Mouse (Mus musculus) inflammation-experienced regulatory T-cells, adult 6 months (primary cell): ENCODE measurements around the gene Sdk2. TPM values are rescaled to one million over a fixed set of nuclear protein-coding genes. Genes with fewer than 3 reads are reported as not detected.

Experiments used
- ATAC-seq: one replicate; pipeline ENCODE4 v1.8.0; 2017
- polyA plus RNA-seq, 3 experiments: library from polyadenylated mRNA; unstranded; fragments of 100-300 nt; shearing (Covaris generic); gene quantifications; one replicate each; pipeline ENCODE4 v1.2.1; 2017

Gene Sdk2
- polyA plus RNA-seq, 3 experiments from 2014 or later: 0.08 TPM; not detected in 2

DNA sequence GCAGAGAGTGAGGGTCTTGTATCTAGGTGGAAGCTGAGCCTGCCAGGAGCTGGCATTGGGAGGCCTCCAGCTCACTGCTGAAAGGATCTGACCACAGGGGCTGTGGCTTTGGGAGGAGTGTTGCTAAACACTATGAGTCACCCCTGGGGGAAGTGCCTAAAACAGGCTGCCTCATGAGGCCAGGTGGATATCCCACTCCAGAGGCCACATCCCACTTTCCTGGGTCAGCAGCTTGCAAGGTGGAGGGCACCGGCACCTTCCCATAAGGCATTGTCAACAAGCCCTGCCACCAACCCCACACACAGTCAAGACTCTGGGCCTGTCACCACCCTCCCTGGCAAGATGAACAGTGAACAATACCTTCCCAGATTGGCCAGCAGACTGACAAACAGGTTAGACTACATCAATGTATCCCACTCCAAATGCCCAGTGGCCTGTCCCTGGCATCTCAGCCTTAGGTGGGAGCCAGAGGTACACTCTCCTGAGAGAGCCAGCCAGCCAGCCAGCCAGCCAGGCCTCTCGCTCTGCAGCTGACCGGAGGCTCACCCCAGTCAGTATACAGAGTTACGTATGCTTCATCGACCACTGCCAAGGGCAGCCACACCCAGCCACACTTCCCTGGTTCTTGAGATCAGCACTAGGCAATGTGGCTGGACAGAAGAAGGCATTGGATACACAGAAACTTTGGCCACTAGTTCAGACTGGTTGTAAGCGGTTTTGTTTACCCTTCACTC lies 333.0 kb downstream of the Sdk2 start:
- ATAC-seq: no peak

- no peak for ATAC-seq
Measured at GRCm38 (mm10) chr11:113731945-113732612, 334.8 kb downstream of the Sdk2 start.

- no peak for ATAC-seq
Measured at GRCm38 (mm10) chr11:113730879-113731278, 336.0 kb downstream of the Sdk2 start.

GRCm38 (mm10) chr11:113729917-113730316 lies 336.9 kb downstream of the Sdk2 start:
- no peak for ATAC-seq

- ATAC-seq: no peak
Measured at GRCm38 (mm10) chr11:113729239-113729638, 337.6 kb downstream of the Sdk2 start.

GRCm38 (mm10) chr11:113727992-113728391 lies 338.9 kb downstream of the Sdk2 start:
- no peak for ATAC-seq

- ATAC-seq: no peak
Measured at GRCm38 (mm10) chr11:113726994-113727888, 339.6 kb downstream of the Sdk2 start.
